Mouse (Mus musculus) NIH3T3 (cell line): ENCODE measurements around the gene Ccdc93.

ENCODE experiments used
- DNase-seq: peaks from one replicate; pipeline ENCODE4 v3.0.0-alpha.2; 2012; ENCODE audit warnings: low read depth

Ccdc93 gene

DNA sequence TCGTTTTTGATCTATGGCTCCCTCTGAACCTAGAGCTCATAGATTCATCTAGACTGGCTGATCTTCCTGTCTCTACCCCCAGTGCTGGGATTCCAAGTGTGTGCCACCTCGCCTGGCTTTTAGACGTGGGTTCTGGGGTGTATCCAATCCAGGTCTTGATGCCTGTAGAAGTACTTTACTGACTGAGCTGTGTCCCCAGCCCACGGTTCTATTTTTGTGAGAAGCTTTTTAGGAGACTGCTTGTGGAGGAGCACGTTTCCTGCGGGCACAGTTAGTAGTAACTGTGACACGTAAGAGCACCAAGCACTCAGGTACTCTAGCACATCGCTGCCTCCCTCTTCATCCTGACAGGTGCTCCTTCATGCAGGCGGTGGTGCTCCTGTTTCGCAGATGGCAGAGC lies 16.4 kb downstream of the Ccdc93 start:
- no peak for DNase-seq

DNA sequence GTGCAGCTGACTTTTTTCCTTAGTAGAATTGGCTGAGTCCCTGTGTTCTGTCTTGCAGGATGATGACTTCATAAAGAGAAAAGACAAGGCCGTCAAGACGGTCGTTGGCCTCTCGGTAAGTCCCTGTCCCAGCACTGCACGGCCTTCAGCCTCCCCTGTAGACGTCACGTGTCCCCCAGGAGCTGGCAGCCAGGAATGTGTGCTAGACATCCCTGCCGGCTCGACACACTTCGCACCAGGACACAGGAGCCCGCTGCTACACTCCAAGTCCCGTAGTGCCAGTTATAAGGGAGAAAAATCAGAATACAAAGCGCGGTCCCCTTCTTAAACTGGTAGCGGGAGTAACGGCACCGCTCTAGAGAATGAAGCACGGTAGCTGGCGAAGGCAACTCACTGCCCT lies 17.3 kb downstream of the Ccdc93 start:
- DNase-seq: no peak

DNA sequence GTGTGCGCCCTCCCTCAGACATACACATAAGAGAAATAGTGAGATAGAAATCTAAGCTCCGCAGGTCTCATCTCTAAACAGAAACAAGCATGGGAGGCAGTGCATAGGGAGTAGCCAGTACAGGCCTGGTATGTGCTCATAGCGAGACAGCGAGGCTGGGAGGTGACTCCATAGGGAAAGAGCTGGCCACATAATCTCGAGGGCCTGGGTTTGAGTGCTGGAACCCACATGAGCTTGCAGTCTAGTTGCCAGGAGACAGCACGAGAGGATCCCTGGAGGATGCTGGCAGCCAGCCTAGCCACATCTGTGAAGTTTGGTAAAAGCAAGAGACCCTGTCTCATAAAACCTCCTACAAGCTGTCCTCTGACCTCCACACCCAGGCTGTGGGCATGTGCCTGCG lies 20.2 kb downstream of the Ccdc93 start:
- DNase-seq: no peak

DNA sequence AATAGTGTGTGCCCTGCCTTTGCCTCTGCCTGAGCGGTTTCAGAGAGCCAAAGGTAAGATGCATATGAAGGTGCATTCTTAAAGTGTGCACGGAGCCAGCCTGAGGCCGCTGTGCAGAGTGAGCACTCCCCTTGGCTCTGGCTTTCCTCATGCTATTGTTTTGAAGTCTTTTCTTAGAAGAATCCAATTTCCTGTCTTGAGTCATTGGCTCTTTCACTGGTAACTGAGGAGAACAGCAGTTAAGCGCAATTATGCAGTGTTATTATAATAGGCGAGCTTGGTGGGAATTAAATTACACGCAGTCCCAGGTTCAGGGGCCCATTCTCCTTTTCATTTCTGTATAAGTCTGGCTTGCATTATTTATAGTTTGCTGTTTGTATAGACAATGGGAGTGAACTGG lies 21.6 kb downstream of the Ccdc93 start:
- DNase-seq: no peak

DNA sequence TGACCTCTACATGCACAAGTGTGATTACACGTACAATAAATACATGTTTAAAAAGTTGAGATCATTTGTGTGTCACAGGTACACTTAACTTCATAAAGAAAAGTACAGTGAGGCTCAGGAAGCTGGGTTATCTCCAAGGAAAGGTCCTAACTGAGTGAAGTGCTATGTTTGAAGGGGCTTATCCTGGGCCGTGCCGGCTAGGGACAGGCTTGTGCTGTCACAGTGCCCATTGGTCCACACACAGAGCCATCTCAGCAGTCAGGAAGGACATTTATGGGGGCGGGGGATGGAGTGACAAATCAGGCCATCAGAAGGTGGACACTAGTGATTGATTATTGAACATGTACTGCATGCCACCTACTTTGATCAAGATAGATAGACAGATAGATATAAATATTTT lies 22.2 kb downstream of the Ccdc93 start:
- no peak for DNase-seq

DNA sequence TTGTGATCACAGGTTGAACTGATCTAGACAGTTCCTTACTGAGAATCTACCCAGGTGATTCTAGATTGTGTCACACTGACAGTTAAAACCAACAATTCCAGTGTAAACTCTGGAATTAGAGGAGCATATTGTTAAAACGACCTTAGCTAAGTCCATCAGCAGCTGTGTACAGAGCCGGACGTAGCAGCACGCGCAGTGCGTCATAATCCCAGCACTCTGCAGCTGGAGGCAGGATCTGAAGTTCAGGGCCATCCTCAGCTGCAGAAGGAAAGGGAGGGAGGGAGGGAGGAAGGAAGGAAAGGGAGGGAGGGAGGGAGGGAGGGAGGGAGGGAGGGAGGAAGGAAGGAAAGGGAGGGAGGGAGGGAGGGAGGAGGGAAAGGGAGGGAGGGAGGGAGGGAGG lies 24.1 kb downstream of the Ccdc93 start:
- DNase-seq: no peak

DNA sequence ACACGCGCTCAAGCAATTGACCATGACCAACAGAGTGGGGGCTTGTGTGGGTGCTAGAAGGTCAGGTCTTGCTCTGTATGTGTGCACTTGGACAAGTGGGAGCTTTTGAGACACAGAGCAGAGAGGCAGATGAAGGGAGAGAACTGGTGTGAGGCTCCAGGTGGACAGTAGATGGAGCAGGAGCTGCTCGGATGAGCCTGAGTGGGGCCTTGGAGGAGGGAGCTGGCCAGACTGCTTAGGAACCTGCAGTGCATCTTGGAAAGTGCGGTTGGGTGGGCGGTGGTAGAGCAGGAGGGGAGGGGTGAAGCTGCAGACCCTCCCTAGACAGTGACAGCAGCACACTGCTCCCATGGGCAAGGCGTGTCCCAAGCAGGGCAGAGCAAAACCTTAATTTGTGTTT lies 29.2 kb downstream of the Ccdc93 start:
- DNase-seq: no peak

DNA sequence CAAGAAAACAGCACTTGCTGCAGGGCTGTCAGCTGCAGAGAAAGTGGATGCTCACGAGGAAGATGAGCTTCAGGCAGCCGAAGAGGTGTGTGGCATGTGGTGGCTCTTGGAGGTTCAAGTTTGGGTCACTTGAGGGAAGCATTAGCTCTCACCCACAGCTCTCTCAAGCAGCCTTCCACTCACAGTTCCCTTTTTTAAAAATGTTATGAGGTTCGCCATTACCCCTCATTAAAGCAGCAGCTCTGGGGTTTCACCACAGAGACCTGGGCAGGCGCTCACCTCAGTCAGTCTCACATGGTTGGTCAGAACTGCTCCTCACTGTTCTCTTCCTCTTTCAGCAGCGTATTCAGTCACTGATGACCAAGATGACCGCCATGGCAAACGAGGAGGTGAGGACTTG lies 31.0 kb downstream of the Ccdc93 start:
- no peak for DNase-seq

DNA sequence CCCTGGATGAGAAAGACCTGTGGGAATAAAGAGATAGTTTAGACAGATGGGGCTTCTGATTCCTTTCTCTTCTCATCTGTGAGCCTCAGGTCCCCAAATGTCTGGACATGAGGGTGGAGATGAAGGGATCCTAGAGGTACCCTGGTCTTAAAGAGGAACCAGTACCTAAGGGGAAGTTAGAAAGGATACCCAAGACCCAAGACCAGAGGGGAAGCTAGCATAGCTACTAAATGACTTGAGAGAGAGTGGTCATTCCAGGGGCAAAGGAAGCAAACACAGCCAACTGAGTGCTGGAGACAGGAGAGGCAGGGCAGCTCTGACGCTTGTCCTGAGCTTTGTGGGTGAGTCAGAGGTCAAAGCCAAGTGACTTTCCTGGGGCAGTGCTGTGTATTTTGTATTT lies 31.8 kb downstream of the Ccdc93 start:
- DNase-seq: no peak

DNA sequence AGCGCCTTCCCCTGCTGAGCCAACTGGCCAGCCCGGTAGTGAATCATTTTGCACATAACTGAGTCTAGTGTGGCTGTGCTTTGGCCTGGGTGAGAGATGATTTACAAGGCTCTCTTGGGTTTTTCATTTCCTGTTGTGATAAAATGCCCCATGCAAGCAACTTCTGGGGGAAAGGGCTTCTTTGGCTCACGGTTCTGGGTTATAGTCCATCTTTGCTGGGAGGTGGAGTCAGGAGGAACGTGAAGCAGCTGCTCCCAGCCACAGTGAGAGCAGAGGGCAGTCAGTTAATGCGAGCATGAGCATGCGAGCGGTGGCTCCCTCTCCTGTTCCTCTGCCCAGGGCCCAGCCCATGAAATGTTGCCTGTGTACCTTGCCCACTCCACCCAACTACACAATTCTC lies 33.0 kb downstream of the Ccdc93 start:
- DNase-seq: no peak

DNA sequence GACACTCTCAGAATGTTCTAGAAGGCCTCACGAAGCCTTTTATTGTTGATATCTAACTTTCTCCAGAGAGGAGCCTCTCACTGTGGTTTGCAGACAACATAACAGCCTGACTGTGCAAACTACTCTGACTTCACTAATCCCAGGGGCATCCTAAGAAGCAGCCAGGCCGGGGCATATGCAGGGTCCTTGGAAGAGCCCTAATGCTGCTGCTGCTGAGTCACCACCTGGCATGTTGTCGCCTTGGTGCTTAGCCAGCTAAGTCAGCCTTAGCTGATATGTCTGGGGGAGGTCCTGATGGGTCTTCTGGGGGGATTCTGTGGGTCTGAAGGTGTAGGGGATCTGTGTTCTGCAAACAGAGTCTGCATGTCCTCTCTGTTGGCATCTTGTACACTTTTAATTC lies 35.4 kb downstream of the Ccdc93 start:
- DNase-seq: peak; percentile 64

DNA sequence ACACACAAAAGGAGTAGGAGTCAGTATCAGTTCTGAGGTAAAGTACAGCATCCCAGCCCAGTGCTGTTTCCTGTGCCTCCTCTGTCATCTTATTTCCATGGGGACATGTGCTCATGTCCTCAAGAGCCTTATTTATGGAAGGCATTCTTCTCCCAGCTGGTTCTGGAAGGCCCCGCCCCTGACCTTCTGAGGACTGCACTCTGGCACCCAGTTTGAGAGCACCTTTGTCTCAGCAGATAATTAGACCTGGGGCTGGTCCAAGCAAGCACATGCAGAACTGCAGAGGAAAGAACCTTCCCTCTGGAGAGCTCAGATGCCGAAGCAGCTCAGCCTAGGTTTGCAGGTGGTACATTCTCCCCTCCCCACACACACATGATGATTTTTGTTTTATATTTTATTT lies 37.4 kb downstream of the Ccdc93 start:
- DNase-seq: no peak

DNA sequence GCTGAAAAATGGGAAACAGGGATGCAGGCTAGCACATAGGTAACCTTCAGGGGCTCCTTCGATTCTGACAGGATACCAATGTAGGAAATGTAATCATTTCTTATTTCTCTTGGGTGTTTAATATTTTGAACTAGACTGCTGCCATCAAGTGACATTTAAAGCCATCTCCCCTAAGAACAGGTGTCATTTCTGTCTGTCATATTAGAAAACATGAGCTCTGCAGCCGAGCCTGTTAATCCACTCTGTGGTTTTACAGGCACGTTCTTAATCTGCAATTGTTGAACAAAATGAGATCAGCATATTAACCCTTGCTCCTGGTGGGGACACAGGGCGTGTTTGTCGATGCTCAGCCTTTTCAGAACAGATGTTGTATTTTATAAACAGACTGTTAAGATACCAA lies 40.7 kb downstream of the Ccdc93 start:
- no peak for DNase-seq

DNA sequence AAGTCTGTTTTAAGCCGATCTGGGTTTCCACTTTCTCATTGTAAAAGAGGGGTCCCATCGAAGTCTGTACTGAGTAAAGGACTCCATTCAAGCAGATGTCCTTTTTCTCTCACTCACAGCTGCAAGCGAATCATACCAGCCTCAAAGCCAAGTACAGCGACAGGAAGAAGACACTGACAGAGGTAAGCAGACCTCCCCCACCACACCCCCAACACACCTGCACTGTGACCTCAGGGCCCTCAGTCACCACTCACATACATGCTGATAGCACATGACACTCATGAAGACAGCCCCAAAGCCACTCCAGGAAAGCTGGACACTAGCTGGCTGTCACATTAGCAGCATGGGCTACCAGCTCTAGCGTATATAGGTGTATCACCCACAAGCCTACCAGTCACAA lies 46.9 kb downstream of the Ccdc93 start:
- DNase-seq: no peak

DNA sequence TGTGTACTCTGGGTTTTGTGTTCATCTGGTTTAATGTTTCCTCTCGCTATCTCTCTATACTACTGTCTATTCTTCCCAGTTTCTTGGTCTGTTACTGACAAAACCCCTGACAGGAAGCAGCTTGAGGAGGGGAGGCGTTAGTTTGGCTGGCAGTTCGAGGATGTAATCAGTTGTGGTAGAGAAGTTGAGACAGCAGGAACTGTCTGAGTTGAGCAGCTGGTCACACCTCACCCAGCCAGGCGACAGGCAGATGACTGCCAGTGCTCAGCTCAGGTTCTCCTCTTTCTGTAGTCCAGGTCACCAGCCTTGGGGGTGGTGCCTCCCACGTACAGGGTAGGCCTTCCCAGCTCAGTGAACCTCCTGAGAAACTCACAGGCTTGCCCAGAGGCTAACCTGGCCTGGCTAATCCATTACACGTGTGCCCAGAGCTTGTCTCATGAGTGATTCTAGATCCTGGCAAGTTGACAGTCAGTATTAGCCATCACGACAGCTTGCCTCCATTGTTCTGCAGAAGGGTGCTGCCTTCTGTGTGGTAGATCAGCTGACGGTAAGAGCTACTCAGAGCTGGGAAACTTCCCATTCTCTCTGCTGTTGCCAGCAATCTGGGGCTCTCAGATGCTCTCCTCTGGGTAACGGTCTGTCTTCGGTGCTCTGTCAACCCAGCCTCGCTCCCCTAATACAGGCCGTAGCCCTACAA lies 47.6 kb downstream of the Ccdc93 start:
- peak; percentile 14 for DNase-seq

DNA sequence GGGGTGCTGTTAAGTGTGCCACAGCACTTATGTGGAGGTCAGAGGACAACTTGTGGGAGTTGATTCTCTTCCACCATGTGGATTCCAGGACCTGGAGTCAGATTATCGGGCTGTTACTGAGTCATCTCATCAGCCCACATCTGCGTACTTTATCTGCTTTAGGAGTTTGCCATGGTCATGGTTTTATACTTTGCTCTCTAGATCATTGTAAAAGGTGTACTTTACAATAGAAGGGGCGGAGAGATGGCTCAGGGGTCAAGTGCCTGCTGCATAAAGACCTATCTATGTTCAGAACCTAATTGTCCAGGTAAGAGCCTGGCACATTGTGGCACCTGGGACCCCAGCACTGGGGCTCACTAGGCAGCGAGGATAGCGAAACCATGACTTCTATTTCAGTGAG lies 48.6 kb downstream of the Ccdc93 start:
- DNase-seq: no peak

DNA sequence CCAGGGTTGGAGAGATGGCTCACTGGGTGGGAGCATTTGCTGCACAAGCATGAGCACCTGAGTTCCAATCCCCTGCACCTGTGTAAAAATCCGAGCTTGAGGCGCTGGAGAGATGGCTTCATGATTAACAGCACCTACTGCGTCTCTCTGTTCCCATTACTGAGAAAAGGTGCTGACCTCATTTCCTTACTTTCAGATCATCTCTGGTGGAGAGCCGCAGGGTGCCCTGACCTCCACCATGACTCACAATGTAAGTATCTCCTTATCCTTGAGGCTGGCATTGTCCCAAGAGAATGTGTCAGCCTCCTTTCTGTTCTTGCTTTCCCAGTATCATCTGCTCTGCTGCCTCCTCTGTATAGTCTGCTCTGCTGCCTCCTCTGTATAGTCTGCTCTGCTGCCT lies 52.2 kb downstream of the Ccdc93 start:
- DNase-seq: peak; percentile 69

DNA sequence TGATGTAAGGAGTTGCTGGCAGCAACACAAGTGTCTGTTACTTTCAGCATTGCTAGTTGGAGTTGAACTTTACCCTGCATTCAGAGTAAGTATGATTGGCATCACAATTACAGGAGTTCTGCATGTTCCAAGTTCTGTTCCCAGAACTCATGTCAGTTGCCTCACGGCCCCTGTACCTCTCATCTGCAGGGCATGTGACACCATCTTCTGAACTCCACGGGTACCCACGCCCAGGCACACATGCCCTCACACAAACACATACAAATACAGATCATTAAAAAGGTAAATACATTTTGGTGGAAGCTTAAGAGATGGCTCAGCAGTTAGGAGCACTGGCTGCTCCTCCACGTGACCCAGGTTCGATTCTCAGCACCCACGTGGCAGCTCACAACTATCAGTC lies 56.0 kb downstream of the Ccdc93 start:
- DNase-seq: no peak

DNA sequence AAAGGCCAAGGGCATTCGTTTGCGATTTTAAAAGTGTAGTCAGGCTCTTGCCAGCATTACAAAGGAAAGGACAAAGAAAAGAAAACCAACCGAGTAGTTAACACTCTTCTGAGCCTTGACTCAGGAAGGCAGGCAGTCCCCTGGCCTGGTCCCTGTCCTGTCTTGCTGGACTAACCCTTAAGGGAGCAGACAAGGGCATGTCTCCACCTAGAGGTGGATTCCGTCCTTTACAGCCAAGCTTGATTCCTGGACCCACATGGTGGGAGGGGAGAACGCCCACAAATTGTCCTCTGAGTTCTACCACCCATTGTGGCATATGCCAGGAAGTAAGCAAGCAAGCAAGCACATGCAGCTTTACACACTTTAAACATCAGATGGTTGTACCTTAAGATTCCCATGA lies 59.4 kb downstream of the Ccdc93 start:
- DNase-seq: peak; percentile 60

DNA sequence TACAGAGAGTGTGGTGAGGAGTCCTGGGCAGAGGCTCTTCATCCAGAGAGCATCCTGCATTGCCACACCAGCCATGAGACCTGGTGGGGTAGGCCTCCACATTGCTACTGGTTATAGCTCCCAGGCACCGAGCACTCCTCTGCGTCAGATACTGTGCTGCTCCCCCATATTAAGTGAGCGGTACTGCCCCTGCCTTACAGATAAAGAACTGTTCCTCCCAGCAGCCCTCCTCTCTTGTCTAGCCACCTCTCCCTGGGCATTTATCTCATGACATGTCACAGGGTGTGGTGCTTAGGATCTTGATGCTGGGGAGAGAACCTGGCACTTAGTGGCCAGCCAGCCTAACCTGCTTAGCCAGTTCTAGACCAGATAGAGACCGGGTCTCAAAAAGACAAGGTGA lies 66.2 kb downstream of the Ccdc93 start:
- DNase-seq: no peak

DNA sequence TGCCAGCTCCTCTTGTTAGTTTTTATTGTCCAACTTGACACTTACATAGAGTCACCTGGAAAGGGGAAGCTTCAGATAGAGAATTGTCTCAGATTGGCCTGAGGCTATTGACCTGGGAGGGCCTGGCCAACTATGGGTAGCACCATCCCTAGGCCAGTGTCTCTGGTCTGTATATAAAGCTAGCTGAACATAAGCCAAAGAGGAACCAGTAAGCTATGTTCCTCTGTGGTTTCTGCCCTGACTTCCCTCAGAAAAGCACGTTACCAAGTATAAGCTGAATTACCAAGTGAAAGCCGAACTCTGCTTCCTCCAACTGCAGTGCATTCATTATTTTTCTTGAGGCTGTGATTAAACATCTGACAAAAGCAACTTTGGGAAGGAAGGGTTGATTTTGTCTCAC lies 77.9 kb downstream of the Ccdc93 start:
- no peak for DNase-seq

DNA sequence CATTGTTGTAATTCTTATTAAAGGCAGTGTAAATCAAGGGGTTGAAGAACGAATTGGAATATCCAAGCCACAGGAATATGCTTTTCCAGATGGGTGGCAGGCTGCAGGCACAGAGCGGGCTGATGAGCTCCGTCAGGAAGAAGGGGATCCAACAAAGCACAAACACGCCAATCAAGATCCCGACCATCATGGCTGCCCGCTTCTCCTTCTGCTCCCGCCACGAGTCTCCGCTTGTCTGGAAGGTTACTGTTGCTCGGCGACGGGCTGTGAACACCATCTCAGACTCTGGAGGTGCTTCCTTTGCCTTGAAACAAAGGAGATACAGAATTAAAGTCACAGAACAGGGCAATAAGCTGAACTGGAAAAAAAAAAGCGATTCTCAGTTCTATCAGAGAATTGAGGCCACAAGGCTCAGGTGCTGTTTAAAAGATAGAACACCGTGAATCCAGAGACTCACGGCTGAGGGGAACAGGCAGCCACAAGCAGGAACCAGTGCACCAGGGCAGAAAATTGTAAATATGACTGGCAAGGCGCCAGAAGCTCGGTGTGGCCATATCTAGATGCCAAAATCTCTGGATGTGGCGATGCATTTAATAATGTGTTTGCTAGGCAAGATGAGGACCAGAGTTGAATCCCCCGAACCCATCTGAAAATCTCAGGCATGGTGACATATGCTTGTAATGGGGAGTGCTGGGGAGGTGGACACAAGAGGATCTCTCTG lies 79.7 kb downstream of the Ccdc93 start:
- DNase-seq: peak; percentile 20

DNA sequence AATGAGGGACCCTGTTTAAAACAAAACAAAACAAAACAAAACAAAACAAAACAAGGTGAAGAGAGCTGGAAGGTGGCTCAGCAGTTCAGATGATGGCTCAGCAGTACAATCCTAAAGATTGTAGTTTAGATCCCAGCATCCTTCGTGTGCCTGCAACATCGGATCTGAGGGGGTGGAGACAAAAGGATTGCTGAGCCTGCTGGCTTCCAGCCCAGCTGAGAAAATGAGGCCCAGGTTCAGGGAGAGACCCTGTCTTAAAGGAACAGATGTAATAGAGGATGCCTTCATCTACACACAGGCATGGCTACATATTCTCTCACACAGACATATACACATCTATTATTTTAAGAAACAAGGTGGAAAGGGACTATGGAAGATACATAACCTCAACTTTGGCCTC lies 80.3 kb downstream of the Ccdc93 start:
- peak; percentile 33 for DNase-seq

DNA sequence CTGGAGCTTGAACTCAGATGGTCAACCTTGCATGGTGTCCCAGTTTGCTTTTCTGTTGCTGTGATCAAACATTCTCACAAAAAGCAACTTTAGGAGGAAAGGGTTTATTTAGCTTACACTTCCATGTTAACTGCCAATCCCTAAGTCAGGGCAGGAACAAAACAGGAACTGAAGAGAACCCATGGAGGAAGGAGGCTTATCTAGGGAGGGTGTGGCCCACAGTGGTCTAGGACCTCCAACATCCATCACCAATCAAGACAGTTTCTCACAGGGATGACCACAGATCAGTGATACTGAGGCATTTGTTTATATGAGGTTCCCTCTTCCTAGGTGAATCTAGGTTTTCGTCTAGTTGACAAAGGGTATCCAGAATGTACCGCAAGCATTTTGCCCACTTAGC lies 81.1 kb downstream of the Ccdc93 start:
- DNase-seq: no peak
